Mouse (Mus musculus) cerebellum, adult 9-10 months (tissue): ENCODE data around the gene 4930512M02Rik.

Source experiments
- DNase-seq: peaks from one replicate; pipeline ENCODE4 v3.0.0; 2022

The 4930512M02Rik gene

GRCm38 (mm10) chr11:11564266-11565044 is 63.2 kb downstream of the 4930512M02Rik start:
- no peak for DNase-seq

DNA sequence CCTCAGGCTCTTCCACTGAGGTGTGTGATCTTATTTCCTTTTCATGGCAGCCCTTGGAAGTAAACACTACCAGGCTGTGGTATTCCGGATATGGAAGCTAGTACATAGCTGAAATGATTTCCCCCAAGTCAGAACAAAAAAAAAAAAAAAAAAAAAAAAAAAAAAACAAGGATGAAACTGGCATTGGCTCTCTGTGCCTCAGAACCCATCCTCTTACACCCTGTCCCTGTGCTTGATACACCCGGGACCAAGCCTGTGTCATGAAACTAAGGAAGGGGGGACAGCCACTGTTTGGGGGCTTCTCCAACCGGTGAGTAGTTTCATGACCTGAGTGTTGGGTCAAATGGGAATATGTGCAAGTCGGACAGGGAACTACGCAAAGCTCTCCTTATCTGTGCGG is 66.5 kb downstream of the 4930512M02Rik start:
- no peak for DNase-seq

- no peak for DNase-seq
Observed at GRCm38 (mm10) chr11:11559099-11559686, 68.4 kb downstream of the 4930512M02Rik start.

DNA sequence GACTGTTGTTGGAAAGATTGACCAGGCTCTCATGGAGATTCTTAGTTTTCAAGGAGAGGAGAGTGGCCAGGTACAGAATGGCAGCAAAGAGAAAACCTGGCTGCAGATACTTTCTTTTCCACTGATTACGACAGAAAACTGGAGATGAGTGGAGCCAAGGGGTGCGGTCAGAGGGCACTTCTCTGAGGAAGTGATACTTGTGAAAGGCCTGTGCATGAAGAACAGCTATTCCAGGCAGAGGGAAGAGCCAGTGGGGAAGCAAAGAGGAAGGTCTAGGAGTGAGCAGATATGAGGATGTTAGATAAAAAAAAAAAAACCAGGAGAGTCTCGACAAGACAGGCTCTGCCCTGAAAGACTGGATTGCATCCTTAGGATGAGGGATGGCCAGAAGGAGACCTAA is 69.0 kb downstream of the 4930512M02Rik start:
- DNase-seq: no peak

GRCm38 (mm10) chr11:11557173-11557967 is 70.3 kb downstream of the 4930512M02Rik start:
- peak; percentile 14 for DNase-seq

DNA sequence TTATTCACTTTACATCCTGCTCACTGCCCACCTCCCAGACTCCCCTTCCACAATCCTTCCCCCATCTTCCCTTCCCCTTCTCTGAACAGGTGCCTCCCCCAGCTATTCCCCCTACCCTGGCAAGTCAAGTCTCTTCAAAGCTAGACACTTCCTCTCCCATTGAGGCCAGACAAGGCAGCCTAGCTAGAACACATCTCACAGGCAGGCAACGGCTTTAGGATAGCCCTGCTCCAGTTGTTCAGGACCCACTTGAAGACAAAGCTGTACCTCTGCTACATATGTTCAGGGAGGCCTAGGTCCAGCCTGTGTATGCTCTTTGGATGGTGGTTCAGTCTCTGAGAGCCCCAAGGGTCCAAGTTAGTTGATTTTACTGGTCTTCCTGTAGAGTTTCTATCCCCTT is 71.4 kb downstream of the 4930512M02Rik start:
- DNase-seq: no peak

DNA sequence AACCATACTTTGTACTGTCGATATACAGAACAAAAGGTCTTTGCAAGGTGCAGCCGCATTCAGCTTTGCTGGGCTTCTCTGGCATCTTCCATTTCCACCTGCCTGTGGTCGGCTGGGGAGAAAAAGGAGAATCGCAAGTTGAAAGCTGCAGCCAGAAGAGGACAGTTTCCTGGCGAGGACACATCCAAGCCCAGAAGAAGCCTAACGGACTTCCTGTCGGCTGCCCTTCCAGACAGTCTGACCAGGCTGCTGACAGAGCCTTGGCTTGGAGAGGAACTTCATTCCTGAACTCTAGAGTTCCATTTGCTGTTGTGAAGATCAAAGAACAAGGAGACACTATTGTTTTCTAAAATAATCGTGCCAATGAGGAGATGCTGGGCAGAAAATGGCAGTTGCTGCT is 72.1 kb downstream of the 4930512M02Rik start:
- DNase-seq: no peak

DNA sequence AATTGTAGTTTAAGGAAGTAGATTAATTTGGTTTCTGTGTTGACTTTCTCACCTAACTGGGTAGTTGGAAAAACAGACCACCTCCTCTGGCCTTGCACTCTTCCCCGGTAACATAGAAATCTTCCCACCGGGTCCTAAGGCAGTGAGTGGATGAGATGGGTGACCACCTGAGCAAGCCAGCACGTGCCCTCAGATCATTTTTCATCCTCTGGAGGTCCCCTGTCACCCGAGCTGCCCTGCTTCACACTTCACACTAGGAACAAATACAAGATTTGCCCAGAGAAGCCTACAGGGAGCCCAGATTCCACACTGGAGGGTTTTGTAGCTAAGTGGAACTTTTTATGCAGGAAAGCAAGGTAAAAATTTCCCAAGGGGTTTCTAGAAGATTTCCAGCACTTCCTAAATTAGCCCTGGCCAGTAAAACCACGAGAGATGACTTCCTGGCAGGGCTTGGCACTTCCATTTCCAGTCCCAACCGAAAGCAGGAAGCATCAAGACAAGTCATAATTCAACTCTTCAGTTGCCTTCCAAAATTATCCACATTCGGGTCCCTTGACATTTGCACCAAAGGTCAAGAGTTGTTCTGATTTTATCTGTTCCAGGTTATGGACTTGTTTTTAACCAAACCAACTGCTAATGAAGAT is 79.9 kb downstream of the 4930512M02Rik start:
- DNase-seq: no peak

DNA sequence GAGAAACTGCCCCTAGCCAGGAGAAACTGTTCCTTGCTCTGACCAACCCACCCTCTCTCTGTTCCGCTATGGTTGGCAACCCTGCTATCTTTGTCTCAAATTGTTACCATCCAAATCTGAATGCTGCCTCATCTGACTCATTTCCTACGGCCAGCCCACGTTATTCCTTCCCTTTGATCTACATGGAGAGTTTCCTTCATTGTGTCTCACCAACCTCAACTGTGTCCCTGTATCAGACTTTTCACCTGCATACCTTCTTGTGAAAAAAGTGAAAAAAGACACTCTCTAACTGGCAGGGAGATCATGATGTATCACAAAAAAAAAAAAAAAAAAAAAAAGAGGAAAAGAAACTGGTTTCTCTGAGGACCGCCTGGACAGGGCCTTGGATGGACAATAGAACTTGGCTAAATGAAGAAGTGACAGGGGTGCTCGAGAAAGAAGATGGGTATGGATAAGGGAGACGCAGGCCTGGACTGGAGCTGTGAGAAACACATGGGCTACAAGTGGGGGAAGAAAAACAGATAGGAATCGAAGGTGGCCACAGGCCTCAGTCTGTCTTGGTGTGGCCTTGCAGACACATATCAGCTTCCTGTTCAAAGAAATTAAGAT is 80.6 kb downstream of the 4930512M02Rik start:
- DNase-seq: no peak

DNA sequence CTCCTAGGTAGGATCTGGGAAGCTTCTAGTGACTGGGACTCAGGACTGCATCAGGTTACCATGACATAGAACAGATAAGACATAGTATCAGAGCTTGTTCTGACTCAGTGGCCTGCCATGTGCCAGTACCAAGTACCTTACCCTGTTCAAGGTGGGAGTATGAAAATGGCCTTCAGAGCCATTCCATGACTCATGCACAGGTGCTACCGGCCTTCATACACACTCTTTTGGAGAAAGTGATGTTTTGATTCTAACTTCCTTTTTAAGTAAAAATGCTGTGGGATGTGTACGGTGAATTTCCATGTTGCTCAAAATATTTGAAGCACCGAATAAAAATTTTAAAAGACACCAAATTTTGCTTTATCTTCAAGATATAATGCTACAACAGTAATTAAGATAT is 81.7 kb downstream of the 4930512M02Rik start:
- no peak for DNase-seq
